Mouse (Mus musculus) inflammation-experienced regulatory T-cells, adult 6 months (primary cell): ENCODE measurements around the gene Onecut3. TPM values are rescaled to one million over a fixed set of nuclear protein-coding genes. Genes with fewer than 3 reads are reported as not detected.
A peak's percentile ranks its signal among the peaks of the same experiment; 100 is the strongest.

Experiments
- ATAC-seq: one replicate; pipeline ENCODE4 v1.8.0; 2017
- polyA plus RNA-seq, 3 experiments: library from polyadenylated mRNA; unstranded; fragments of 100-300 nt; shearing (Covaris generic); gene quantifications; one replicate each; pipeline ENCODE4 v1.2.1; 2017

The Onecut3 gene
- polyA plus RNA-seq: not detected

GRCm38 (mm10) chr10:80494732-80495131 lies at the start of gene Onecut3:
Gene Onecut3 (plus strand): TSS chr10:80494835.
- ATAC-seq: peak; percentile 84

GRCm38 (mm10) chr10:80445052-80445451 lies 49.6 kb upstream of the Onecut3 start:
- ATAC-seq: no peak

DNA sequence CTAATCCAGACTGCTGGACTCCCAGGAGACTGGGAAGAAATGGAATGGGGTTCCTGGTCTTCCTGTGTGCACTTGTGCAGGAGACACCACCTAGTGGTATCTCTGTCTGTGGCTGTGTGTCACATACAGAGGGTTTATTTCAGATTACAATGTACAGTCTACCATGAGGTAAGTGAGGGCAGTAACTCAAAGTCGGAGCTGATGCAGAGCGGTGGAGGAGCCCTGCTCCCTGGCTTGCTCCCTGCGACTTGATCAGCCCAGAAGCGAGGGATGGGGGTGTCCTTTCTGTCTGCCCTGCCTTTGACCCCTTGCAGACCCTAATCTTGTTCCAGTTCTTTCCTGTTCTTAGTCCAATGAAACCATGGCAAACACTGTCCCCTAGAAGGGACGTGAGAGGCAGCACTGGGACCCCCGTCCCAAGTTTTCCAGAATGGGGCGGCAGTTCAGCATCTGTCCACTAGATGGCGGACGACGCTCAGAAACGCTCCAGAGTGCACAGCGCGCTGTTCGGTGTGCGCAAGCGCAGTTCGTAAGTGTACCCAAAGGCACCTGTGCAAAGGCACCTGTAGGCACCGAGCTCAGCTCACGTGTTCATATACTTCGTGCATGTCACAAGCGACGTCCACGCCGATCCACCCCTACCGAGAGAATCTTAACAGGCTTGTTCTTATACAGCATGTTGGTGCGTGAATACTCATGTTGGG lies 48.6 kb upstream of the Onecut3 start:
- peak; percentile 82 for ATAC-seq

GRCm38 (mm10) chr10:80450599-80450998 lies 44.0 kb upstream of the Onecut3 start:
- ATAC-seq: no peak

DNA sequence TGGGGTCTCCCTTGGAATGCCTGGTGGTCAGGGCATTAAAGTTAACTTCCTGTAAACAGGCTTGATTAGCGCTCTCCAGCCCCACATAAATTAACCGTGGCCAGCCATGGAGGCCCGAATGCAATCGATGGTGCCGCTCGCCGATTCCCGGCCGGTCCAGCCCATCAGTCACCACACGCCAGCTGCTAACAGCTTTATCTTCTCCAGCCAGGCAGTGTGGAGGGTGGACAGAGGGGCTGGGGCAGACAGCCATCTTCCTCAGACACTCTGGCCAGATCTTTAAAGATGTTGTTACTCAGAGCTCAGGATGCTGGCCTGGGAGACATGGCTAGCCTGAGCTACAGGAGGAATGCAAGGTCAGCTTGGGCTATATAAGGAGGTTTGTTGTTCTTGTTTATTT lies 41.0 kb upstream of the Onecut3 start:
- ATAC-seq: no peak

DNA sequence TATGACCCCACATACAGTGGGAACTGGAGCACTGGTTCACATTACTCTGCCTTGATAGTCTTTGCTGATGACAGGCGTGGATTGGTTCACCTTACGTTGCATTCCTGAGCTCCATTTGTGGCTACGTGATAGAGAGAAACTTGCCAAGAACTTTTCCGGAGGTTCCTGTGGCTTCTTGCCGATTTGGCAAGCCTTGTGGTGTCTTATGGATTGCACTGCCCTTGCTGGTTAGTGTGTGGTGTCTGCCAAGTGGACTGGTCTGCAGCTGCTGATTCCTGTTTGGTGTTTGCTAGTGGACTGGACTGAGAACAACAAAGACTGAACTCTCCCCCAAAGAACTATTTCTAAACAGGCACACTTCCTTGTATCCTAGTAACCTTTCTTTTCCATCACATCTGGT lies 39.9 kb upstream of the Onecut3 start:
- no peak for ATAC-seq

DNA sequence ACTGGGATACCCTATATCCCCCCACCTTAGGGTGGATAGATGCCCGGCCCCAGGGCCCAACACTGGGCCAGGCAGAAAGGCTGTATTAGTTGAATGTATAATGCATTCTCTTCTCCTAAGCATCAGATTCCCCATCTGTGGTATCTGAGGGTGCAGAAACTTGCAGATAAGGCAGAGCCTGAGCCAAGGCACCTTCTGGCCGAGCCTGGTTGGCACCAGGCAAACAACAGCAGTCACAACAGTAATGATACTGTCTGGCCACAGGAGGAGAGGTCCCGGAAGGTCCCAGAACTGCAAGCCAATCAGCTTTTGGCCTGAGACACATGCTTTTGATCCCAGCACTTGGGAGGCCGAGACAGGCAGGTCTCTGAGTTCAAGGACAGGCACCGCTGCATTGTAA lies 38.9 kb upstream of the Onecut3 start:
- ATAC-seq: no peak

DNA sequence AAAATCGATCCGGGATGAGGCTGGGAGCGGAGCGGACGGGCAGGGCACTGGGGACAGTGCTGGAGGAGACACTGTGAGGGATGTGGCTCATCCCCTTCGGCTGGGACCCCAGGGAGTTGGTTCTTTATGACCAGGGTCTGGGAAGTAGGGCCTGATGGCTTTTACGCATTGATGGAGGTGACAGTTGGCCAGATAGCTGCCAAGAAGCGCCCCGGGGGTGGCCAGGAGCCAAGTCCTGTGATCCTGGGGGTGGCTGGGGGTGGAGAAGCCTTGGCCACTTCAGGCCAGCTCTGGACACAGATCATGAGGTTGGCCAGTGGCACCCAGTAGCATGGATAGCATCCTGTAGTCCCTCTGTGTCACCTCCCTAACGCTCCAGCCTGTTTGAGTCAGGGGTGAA lies 35.4 kb upstream of the Onecut3 start:
- no peak for ATAC-seq

GRCm38 (mm10) chr10:80459671-80460070 lies 35.0 kb upstream of the Onecut3 start:
- no peak for ATAC-seq

- ATAC-seq: no peak
These were observed 34.3 kb upstream of the Onecut3 start for GRCm38 (mm10) chr10:80460324-80460723.

- ATAC-seq: no peak
These were observed 33.3 kb upstream of the Onecut3 start for GRCm38 (mm10) chr10:80461346-80461745.

DNA sequence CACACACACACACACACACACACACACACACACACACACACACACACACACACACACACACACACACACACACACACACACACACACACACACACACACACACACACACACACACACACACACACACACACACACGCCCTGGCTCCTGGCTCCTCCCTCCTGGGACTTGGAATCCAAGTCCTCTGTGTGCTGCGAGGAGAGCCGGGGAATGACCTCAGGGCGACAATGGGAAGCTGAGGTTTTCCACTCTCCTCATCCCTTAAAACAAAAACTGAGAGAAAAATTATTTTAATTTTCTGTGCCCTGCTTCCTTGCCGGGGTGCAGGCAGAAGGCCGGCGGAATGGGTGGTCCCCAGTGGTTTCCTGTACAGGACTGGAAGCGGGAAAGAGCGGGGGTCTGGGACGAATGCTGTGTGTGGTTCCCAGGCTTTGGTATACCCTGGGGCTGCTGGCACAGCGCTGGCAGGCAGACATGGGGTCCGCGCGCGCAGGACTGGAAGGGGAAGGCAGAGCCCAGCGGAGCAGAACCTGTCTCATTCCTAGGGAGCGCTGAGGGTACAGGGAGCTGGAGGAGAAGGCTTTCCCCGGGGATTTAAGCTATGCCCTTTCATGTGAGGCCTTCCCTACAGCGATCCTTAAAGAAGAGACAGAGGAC lies 30.1 kb upstream of the Onecut3 start:
- no peak for ATAC-seq

DNA sequence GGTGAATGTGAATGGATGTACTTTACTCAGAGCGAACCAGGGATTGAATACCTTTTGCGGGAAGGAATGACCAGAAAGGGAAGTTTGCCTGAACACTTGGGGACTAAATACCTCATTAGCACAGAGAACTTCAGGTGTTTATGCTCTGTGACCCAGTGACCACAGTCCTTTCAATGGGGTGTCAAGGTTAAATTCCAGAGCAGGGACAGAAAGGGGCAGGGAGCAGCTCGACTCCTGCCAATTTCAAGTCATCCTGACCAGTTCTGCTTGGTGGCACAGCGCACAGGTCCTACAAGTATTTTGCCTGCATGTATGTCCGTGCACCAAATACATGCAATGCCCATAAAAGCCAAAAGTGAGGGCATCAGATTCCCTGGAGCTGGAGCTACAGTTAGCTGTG lies 29.6 kb upstream of the Onecut3 start:
- no peak for ATAC-seq

GRCm38 (mm10) chr10:80475290-80475959 lies 19.2 kb upstream of the Onecut3 start:
- peak; percentile 78 for ATAC-seq

DNA sequence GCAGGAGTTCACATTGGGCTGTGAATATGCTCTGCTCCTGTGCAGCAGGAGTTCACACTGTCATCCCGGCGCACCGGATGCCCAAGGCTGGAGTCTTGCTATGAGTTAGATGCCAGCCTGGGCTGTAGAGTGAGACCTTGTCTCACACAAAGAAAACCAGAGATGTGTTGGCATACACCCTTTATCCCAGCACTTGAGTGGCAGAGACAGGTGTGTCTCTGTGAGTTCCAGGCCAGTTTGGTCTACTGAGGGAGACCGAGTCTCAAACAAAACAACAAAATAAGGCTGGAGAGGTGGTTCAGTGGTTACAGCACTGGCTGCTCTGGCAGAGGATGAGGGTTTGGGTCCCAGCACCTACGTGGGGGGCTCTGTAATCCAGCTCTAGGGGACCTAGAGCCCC lies 16.1 kb upstream of the Onecut3 start:
- ATAC-seq: no peak

DNA sequence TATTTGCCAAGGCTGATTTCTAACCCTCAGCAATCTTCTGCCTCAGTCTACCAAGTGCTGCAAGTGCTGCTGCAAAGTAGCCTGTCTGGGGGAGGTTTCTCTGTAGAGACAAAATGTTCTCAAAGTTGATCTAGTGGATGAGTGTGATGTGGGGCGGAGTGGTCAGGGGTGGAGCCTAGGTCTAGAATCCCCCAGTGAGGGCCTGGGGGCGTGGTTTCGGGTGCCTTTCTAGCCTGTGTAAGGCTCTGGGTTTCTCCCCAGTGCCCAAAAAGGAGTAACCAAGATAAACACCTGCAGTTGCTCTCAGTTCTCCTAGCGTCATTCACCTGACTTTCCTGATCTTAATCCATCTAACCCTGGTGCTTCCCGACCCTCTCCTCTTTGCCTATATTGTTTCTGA lies 13.6 kb upstream of the Onecut3 start:
- ATAC-seq: no peak

- no peak for ATAC-seq
These were observed 7.7 kb upstream of the Onecut3 start for GRCm38 (mm10) chr10:80486862-80487379.

- no peak for ATAC-seq
These were observed 4.6 kb upstream of the Onecut3 start for GRCm38 (mm10) chr10:80490051-80490450.

- ATAC-seq: no peak
These were observed 1.3 kb downstream of the Onecut3 start for GRCm38 (mm10) chr10:80495901-80496300.

- ATAC-seq: no peak
These were observed 1.8 kb downstream of the Onecut3 start for GRCm38 (mm10) chr10:80496421-80496820.

GRCm38 (mm10) chr10:80502291-80502690 lies 7.7 kb downstream of the Onecut3 start:
- no peak for ATAC-seq

DNA sequence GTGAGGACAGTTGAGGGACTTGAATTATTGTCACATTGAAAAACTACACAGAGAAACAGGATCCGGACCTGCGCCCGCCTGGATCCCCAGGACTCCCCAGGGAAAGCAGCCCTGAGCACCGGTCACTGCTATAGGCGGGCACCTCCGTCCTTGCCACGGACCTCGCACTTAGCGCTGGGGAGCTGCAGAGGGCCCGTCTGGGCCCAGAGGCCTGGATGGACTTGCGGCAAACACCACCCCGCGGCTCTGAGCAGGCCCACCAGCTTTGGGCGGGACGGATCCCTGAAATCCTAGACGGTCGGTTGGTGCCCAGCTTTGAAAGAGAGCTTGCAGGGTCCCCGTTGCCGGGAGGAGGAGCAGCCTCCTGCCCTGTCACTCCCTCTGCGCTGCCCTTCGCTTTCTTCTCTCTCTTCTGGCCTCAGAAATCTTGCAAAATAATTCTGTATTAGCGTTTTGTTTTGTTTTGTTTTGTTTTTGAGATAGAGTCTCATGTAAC lies 8.2 kb downstream of the Onecut3 start:
- ATAC-seq: no peak

DNA sequence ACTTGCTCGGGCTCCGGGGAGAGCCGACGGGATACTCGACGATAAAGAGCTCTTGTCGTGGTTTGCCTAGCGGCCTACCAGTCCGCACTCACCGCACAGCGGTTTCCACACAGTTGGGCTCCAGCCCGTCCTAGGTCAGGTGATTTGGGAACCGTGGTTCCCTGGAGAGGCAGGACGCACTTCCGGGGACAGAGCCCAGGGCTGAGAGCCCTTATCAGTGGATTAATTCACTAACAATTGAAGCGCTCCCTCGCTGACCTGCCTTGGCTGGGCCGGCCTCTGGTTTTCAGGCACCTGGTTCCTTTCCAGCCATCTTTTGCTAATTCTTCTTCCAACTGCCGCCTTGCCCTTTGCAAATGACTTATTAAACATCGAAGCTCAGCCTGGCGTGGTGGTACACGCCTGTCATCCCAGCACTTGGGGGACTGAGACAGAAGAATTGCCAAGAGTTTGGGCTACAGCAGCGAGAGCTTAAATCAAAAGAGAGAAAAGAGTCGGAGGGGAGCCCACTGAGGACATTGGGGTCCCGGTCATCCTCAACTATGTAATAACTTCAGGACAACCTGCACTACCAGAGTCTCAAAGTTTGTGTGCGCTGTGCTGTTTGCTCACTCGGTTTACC lies 9.1 kb downstream of the Onecut3 start:
- no peak for ATAC-seq
